Mouse (Mus musculus) megakaryocyte, embryonic 14.5 days (primary cell): ENCODE measurements around the gene Frmpd4.

Experiments
- FLI1 ChIP-seq: IDR thresholded peaks from 2 replicates; pipeline ENCODE4 v1.6.1; 2012; ENCODE audit warnings: low read length, inconsistent platforms, mixed read lengths
- GATA1 ChIP-seq: IDR thresholded peaks from 3 replicates; pipeline ENCODE4 v1.6.1; 2012; ENCODE audit warnings: mixed read lengths, low read length, inconsistent platforms, borderline replicate concordance

DNA sequence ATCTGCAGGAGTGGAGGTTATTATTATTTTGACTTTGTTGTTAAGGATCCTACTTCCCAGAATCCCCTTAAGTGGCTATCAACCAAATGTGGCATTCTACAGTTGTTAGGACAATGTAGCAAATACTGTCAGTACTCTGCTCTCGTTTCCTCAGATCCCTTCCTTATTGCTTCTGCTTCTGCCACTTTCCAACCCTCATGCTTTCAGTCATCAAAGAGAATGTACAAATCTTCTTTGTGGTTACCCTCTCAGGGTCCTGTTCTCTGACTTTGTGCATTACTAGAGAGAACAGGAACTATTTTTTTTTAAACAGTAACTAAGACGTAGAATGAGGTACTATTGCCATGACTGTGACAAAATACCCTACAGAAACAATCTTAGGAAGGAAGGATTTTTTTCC is 788.3 kb downstream of the Frmpd4 start:
- TF ChIP-seq GATA1, result no peak
- no peak for TF ChIP-seq FLI1
